Mouse (Mus musculus) hindlimb bud, embryonic 11.5 days (tissue): Measurements from ENCODE around the gene Nmnat3.

Source experiments
- DNase-seq: peaks from one replicate; pipeline ENCODE4 v3.0.0-alpha.2; 2012; ENCODE audit warnings: low read depth, low spot score; ENCODE audit errors: extremely low spot score

Gene Nmnat3

DNA sequence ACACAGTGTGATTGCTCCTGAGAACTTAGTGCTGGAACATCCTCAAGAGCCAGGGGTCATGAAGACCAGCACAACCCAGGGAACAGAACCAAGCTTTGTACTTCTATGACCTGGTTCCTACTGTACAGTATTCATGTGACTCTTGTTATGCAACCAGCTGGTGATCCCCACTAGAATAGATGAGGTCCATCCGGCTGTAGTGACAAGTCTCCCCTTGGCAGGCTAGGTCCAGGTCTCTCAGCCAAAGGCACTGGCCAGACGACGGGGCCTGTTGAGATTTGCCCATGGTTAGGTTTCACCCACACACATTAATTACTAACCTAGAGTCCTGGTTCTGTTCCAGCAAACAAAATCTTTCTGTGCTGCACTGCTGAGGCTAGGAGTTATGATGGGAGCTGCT is 131.1 kb downstream of the Nmnat3 start:
- DNase-seq: no peak

- no peak for DNase-seq
Observed at GRCm38 (mm10) chr9:98420666-98421065, 133.4 kb downstream of the Nmnat3 start.

- DNase-seq: no peak
Observed at GRCm38 (mm10) chr9:98421903-98422302, 134.7 kb downstream of the Nmnat3 start.

- no peak for DNase-seq
Observed at GRCm38 (mm10) chr9:98422656-98423055, 135.4 kb downstream of the Nmnat3 start, which contains the start of gene Rbp1. Rbp1 (plus strand) TSS chr9:98422961.

- no peak for DNase-seq
Observed at GRCm38 (mm10) chr9:98423691-98424090, 136.5 kb downstream of the Nmnat3 start.

DNA sequence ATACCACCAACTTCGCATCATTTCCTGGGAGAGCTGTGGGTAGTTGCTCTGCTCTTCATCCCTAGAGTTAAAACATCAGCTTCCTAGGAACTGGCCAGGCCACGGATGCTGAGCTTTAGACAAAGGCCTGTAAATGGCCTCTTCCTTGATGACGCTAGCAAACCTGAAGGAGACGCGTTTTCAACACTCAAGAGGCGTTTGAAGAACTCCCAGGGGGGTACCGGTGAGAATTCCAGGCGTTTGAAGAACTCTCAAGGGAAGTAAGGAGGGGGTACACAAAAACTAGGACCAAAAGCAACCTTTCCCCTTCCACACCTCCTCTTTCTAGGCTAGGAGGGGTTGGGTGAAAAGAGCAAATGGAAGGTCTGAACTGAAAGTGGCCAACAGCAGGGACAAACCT is 137.1 kb downstream of the Nmnat3 start:
- DNase-seq: no peak

- DNase-seq: no peak
Observed at GRCm38 (mm10) chr9:98424725-98425210, 137.5 kb downstream of the Nmnat3 start.

- no peak for DNase-seq
Observed at GRCm38 (mm10) chr9:98425351-98425880, 138.2 kb downstream of the Nmnat3 start.

DNA sequence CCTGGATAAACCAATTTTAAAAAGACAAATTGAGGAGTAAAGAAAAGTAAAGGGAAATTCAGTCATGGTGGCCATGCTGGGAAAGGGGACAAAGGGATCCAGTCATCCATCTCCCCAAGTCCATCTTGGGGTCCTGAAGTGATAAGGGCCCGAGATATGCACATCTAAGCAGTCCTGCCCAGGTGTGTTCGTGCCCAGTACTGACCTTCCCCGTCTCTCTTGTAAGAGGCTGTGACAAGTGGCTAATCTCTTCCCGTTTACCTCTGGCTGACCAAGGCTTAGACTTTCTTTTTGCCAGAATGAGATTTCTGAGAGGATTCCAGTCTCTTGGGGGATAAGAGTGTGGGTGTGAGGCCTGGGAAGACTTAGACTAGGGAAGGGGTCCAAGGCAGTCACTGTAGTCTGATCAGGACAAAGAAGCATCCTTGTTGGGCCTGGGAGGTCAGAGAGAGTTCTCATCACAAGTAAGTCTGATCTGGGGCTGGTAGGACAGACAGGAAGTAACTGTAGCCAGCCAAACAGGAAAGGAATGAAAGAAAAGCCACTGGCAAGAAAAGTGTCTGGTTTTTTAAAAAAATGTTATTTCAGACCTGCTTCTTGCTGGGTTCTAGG is 140.8 kb downstream of the Nmnat3 start:
- no peak for DNase-seq

DNA sequence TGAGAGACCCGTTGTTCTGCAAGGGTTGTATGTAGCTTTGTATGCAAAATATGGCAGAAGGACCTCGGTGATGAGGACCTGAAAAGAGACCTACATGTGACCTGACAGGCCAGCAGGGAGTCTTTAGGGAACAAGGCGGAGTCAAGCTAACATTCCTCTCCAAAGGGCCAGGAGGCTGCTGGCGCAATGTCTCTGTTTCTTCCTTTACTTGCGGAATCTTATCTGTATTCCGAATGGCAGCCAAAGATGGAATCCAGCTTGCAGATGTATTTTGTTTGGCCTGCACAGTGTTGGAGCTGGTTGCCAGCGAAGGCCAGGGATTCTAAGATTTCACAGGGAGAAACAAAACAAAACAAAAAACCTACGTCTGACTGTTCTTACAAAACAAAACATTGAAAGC is 141.5 kb downstream of the Nmnat3 start:
- no peak for DNase-seq

DNA sequence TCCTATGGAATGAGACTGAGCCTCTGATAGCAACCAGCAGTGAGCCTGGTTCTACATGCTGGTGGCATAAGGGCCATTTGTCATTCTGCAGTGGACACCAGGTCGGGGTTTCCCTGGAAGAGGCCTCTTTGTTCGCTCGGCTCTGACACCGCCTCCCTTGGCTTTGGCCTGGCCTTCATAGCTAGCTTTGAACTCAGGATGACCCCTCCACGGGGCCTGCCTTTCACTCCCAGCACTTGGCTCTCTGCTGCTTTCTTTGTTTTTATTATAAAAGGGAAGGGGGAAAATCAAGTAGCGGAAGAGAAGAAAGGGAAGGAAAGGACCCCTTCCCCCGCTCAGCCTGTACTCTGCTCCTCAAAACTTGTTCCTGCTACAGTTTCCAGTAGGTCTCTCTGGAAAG is 142.6 kb downstream of the Nmnat3 start:
- DNase-seq: no peak

DNA sequence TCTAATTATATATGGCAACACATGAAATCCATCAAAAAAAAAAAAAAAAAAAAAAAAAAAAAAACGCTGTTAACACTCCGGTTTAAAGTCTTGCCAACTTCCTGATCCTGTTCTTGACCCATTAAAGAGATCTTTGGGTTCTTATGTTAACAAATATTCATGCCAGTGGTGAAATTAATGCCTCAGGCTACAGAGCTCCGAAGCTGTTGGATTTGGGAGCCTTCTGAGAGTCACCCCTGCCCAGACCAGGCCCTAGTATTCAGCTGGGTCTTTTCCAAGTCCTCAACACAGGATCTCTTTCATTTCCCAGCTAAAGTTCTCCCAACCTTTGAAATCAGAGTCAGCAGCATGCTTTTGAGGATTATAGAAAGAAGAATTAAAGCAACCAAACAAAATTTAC is 143.3 kb downstream of the Nmnat3 start:
- no peak for DNase-seq

DNA sequence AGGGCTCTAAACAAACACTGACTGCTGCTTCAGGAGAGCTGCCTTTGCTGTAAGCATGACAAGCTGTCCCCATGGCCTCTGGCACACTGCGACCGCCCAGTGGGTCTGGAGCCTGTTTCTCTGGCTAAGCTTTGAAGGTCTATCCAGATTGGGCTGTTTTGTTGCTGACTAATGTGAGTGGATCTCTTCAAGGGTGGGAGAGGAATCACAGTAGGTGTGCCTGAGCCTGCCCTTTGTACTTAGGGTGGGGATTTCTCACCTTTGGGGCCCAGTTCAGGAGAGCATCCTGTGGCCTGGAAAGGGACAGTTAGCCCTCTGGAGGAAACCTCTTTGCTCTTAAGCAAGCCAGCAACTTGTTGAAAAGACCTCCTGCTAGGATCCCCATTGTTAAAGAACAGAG is 145.8 kb downstream of the Nmnat3 start:
- no peak for DNase-seq

- DNase-seq: no peak
Observed at GRCm38 (mm10) chr9:98433956-98434588, 146.8 kb downstream of the Nmnat3 start.

DNA sequence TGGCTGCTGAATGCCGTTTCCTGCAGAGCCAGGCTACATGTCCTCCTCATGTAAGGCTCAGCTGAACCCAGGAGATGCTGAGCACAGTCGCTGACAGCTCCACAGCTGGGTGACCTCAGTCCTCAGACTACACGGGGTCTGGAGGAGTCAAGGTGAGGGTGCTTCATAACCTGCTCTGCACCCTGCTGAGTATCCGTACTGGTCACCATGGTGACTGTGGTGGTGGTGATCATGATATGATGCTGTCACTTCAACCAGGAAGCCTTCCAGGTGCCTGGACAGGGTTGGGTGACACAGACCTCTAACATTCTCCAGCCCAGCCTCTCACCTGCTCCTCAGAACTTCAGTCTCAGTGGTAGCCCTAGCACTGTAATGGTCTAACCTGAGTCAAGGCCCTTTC is 150.6 kb downstream of the Nmnat3 start:
- DNase-seq: no peak

GRCm38 (mm10) chr9:98439091-98439490 is 151.9 kb downstream of the Nmnat3 start:
- no peak for DNase-seq

- no peak for DNase-seq
Observed at GRCm38 (mm10) chr9:98442638-98443037, 155.4 kb downstream of the Nmnat3 start.

- no peak for DNase-seq
Observed at GRCm38 (mm10) chr9:98445359-98446149, 158.3 kb downstream of the Nmnat3 start.

DNA sequence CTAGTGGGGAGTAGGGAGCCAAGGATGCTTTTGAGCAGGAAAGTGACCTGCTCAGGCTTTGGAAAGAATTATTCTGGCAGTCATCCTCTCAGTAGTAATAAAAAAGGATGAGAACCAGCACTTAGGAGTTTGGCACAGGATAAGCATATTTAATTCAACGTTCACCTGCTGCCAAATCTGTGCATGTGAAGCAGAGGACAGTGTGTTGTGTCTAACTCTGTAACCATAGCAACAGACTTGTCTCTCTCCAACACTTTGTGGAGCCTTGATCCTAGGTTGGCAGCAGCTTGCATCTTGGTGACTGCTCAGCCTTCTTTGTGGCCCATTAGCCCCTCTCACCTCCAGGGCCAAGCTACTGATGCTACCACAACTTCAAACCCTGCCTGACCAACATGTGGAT is 163.7 kb downstream of the Nmnat3 start:
- no peak for DNase-seq

GRCm38 (mm10) chr9:98466709-98467108 is 179.5 kb downstream of the Nmnat3 start:
- DNase-seq: no peak
